Mouse (Mus musculus) embryonic fibroblast, embryonic 13.5 days (primary cell): ENCODE results near the gene Chd9.
"Not testable (repeated sequence)": the region's sequence is repeated elsewhere in the genome, so short reads cannot be mapped to it uniquely, and the experiment has no call there.

ENCODE experiments used
- CTCF ChIP-seq: IDR thresholded peaks from 2 replicates; pipeline ENCODE4 v1.5.1; 2011; ENCODE audit warnings: mild to moderate bottlenecking, control low read depth, low read length, moderate library complexity, borderline replicate concordance; ENCODE audit not compliant: insufficient read depth
- POLR2A ChIP-seq: IDR thresholded peaks from 2 replicates; pipeline ENCODE4 v1.6.1; 2011; ENCODE audit warnings: low read depth, mild to moderate bottlenecking, control low read depth, low read length, moderate library complexity

GRCm38 (mm10) chr8:90930125-90930524, 102.0 kb downstream of the Chd9 start:
- not testable (repeated sequence) for TF ChIP-seq POLR2A, CTCF
